Mouse (Mus musculus): Measurements from ENCODE around the gene Itsn2. TPM values are rescaled to one million over a fixed set of nuclear protein-coding genes. Genes with fewer than 3 reads are reported as not detected.

Gene Itsn2
- total RNA-seq, 2 experiments from 2014 or later = 49.5 to 64.0 TPM

Other genes with a start within 250 kb of the Itsn2 start
- gene Ncoa1, start 115.5 kb upstream of the Itsn2 start, total RNA-seq (2015; ENCODE audit: low replicate concordance) = 13.4 and 14.8 TPM in 2 replicates
- 5.5 and 8.5 TPM in 2 replicates for gene Ncoa1, start 115.5 kb upstream of the Itsn2 start, total RNA-seq (2017; ENCODE audit: low replicate concordance)
- gene Gm3625, start 289 bp downstream of the Itsn2 start, total RNA-seq (2015; ENCODE audit: low replicate concordance) = not detected in 2 replicates
- gene Gm3625, start 289 bp downstream of the Itsn2 start, total RNA-seq (2017; ENCODE audit: low replicate concordance) = not detected in 2 replicates
- not detected in 2 replicates for gene Fam228a, start 145.8 kb downstream of the Itsn2 start, total RNA-seq (2015; ENCODE audit: low replicate concordance)
- not detected in 2 replicates for gene Fam228a, start 145.8 kb downstream of the Itsn2 start, total RNA-seq (2017; ENCODE audit: low replicate concordance)
- not detected in 2 replicates for gene Pfn4, start 176.4 kb downstream of the Itsn2 start, total RNA-seq (2015; ENCODE audit: low replicate concordance)
- not detected in 2 replicates for gene Pfn4, start 176.4 kb downstream of the Itsn2 start, total RNA-seq (2017; ENCODE audit: low replicate concordance)
- not detected in 2 replicates for gene Fam228b, start 176.6 kb downstream of the Itsn2 start, total RNA-seq (2015; ENCODE audit: low replicate concordance)
- 0.90 TPM in 1 of 2 replicates, not detected in the other for gene Fam228b, start 176.6 kb downstream of the Itsn2 start, total RNA-seq (2017; ENCODE audit: low replicate concordance)
- 82.2 and 163 TPM in 2 replicates for gene Sf3b6, start 224.9 kb downstream of the Itsn2 start, total RNA-seq (2015; ENCODE audit: low replicate concordance)
- gene Sf3b6, start 224.9 kb downstream of the Itsn2 start, total RNA-seq (2017; ENCODE audit: low replicate concordance) = 50.3 and 108 TPM in 2 replicates
- gene Fkbp1b, start 249.0 kb downstream of the Itsn2 start, total RNA-seq (2015; ENCODE audit: low replicate concordance) = not detected in 2 replicates
- 0.15 and 0.90 TPM in 2 replicates for gene Fkbp1b, start 249.0 kb downstream of the Itsn2 start, total RNA-seq (2017; ENCODE audit: low replicate concordance)